Comparison of ENCODE assay signal across 31 mouse cellular contexts in the genomic region with DNA sequence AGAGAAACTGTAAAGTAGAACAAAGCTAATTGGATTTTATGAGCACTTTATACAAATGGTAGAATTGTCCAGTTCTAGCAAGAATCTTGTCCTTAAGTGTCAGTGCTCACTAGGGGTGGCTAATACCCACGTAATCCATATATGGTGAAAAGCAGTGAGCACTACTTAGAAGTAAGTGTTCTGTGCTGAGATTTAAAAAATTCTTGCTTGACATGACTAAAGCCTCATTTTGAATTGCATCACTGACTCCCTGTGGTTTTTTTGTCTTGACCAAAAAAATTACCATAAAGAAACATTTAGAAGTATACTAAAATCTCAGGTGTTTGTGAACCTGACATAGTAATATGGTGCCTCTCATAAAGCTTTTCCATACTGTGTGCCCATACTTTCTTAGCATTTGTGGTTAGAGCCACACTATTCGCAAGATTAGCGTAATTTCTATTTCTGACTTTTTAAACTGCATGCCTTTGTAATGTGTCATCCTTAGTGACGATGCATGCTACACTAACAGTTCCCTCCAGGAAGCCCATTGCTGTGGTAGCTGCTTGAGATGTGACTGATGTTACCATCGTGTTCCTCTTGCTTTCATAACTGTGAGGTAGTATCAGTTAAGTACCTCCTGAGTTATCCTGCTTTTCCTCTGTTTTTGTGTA. TPM values are rescaled to one million over a fixed set of nuclear protein-coding genes. Genes with fewer than 3 reads are reported as not detected.
DNase-seq lines count a peak whose midpoint lies in the region; ATAC-seq and TF ChIP-seq lines count a peak whose summit lies in the region.
"Had no signal": no experiment of that assay in that cellular context is flagged by ENCODE, and none has a peak within 500 bp of the region (broad histone marks: within the 10 kb centered on the region; RNA-seq: fewer than 3 reads in every experiment).

No protein-coding gene starts in this region.

- H3K27me3 ChIP-seq in heart, postnatal 0 days (ENCODE audit: control insufficient read depth, insufficient read depth, low read length): no peaks in the 10 kb centered on the region
- no peaks in the 10 kb centered on the region for H3K27me3 ChIP-seq in heart, adult 2 months (ENCODE audit: control insufficient read depth, insufficient read depth, low read length)
- H3K27me3 ChIP-seq in megakaryocyte, embryonic 14.5 days (replicated peaks): no peaks in the 10 kb centered on the region
- no peaks in the 10 kb centered on the region for H3K27me3 ChIP-seq in stomach, postnatal 0 days (ENCODE audit: control insufficient read depth, insufficient read depth, low read length)
- H3K27me3 ChIP-seq: forebrain, embryonic 15.5 days; heart, embryonic 15.5 days; kidney, embryonic 15.5 days; liver, embryonic 12.5 days; neural tube, embryonic 15.5 days had no signal

- no peak overlapping the region for H3K9ac ChIP-seq in heart, postnatal 0 days (replicated peaks; ENCODE audit: low read depth, low read length)
- no peak overlapping the region for H3K9ac ChIP-seq in heart, adult 2 months (ENCODE audit: low read depth, low read length)
- no peak overlapping the region for H3K9ac ChIP-seq in stomach, postnatal 0 days (ENCODE audit: low read length)
- H3K9ac ChIP-seq: forebrain, embryonic 15.5 days; heart, embryonic 15.5 days; hindbrain, embryonic 14.5 days; kidney, embryonic 15.5 days; liver, embryonic 12.5 days; liver, postnatal 0 days; neural tube, embryonic 15.5 days had no signal

- 25% methylated on average over 5 of the region's 5 CpGs for WGBS in heart, postnatal 0 days
- WGBS in heart, adult 2 months: 31% methylated on average over 5 of the region's 5 CpGs
- WGBS in stomach, postnatal 0 days: 47% methylated on average over 5 of the region's 5 CpGs

- no peak overlapping the region for H3K27ac ChIP-seq in heart, postnatal 0 days (ENCODE audit: low read depth)
- no peak overlapping the region for H3K27ac ChIP-seq in heart, adult 2 months
- 0 out of 2 replicates have a peak overlapping the region, but pooled peaks have one; percentile 30 for H3K27ac ChIP-seq in stomach, postnatal 0 days (replicated peaks)
- H3K27ac ChIP-seq: forebrain, embryonic 10.5 days; forebrain, embryonic 15.5 days; heart, embryonic 10.5 days; heart, embryonic 15.5 days; hindbrain, embryonic 14.5 days; kidney, embryonic 15.5 days; liver, embryonic 12.5 days; neural tube, embryonic 15.5 days had no signal

- H3K36me3 ChIP-seq in heart, postnatal 0 days (replicated peaks; ENCODE audit: control insufficient read depth, insufficient read depth, low read length): no peaks in the 10 kb centered on the region
- H3K36me3 ChIP-seq in heart, adult 2 months (ENCODE audit: control insufficient read depth, insufficient read depth, low read length): peaks cover 2% of the 10 kb centered on the region
- peaks cover 6% of the 10 kb centered on the region for H3K36me3 ChIP-seq in megakaryocyte, embryonic 14.5 days (replicated peaks; ENCODE audit: low read length)
- no peaks in the 10 kb centered on the region for H3K36me3 ChIP-seq in stomach, postnatal 0 days (ENCODE audit: control insufficient read depth, insufficient read depth, low read length)
- H3K36me3 ChIP-seq: forebrain, embryonic 10.5 days; forebrain, embryonic 15.5 days; heart, embryonic 10.5 days; heart, embryonic 15.5 days; kidney, embryonic 15.5 days; neural tube, embryonic 15.5 days had no signal

- no peaks in the 10 kb centered on the region for H3K9me3 ChIP-seq in heart, postnatal 0 days (replicated peaks; ENCODE audit: control insufficient read depth, low read length)
- no peaks in the 10 kb centered on the region for H3K9me3 ChIP-seq in megakaryocyte, embryonic 14.5 days
- no peaks in the 10 kb centered on the region for H3K9me3 ChIP-seq in stomach, postnatal 0 days (ENCODE audit: control insufficient read depth, low read length)
- H3K9me3 ChIP-seq: forebrain, embryonic 10.5 days; forebrain, embryonic 15.5 days; heart, embryonic 10.5 days; heart, embryonic 15.5 days; kidney, embryonic 15.5 days; liver, embryonic 12.5 days; neural tube, embryonic 15.5 days had no signal

- H3K79me2 ChIP-seq in heart, adult 2 months (replicated peaks; ENCODE audit: control insufficient read depth, insufficient read depth, low read length): peaks cover 7% of the 10 kb centered on the region; the same call in 1 of the 2 replicates

- H3K4me2 ChIP-seq in heart, postnatal 0 days (ENCODE audit: low read depth, low read length): no peak overlapping the region
- H3K4me2 ChIP-seq in stomach, postnatal 0 days (replicated peaks; ENCODE audit: low read depth): no peak overlapping the region
- H3K4me2 ChIP-seq: forebrain, embryonic 15.5 days; heart, embryonic 15.5 days; hindbrain, embryonic 14.5 days; kidney, embryonic 15.5 days; liver, embryonic 12.5 days; neural tube, embryonic 15.5 days had no signal

- intact Hi-C loops in heart, adult 2 months (cut with DNase I): no loop called here

- no peak for TF ChIP-seq CTCF in heart, postnatal 0 days (IDR thresholded peaks at IDR 0.05; ENCODE audit: low read depth)
- TF ChIP-seq CTCF in heart, adult 2 months (IDR thresholded peaks at IDR 0.05): no peak
- TF ChIP-seq CTCF in stomach, postnatal 0 days (IDR thresholded peaks at IDR 0.05; ENCODE audit: low read depth): no peak

- ATAC-seq in heart, postnatal 0 days (ENCODE audit: insufficient read depth, low read depth): no peak
- ATAC-seq in megakaryocyte, adult 5-6 weeks (ENCODE audit: poor library complexity, severe bottlenecking): no peak
- 0 out of 2 replicates have a peak, but pooled peaks have one; percentile 29 for ATAC-seq in stomach, postnatal 0 days (ENCODE audit: low FRiP score, low TSS enrichment)
- ATAC-seq: forebrain, embryonic 15.5 days; intestine, postnatal 0 days; liver, embryonic 12.5 days; liver, postnatal 0 days had no signal

- DNase-seq in heart, postnatal 0 days (ENCODE audit: low spot score): peak; percentile 30
- no peak for DNase-seq in heart, adult 2 months
- peak; percentile 71 for DNase-seq in Muller cell, postnatal 12 days (ENCODE audit: inconsistent ontology term)
- DNase-seq in stomach, postnatal 0 days (ENCODE audit: low spot score): no peak
- DNase-seq in frontal cortex, adult 2 months (ENCODE audit: extremely low spot score in 1 of 2, low spot score in 1 of 2): no peak
- no peak for DNase-seq in spleen, postnatal 14 days (ENCODE audit: low spot score in 2 of 2)
- DNase-seq: adrenal gland, adult 8-10 months; cerebellum, adult 2 months; cerebellum, postnatal 14 days; heart, postnatal 36 days; kidney, postnatal 25 days; left cerebral cortex, postnatal 4 days; liver, postnatal 0 days; lung, postnatal 4 days; midbrain, embryonic 14.5 days; retina, postnatal 1 day; right cerebral cortex, postnatal 25 days; spleen, adult 18-20 months; thymus, adult 2 months; thymus, postnatal 36 days had no signal

- TF ChIP-seq POLR2A in heart, adult 2 months (IDR thresholded peaks at IDR 0.05; ENCODE audit: insufficient read depth, low read depth, low read length): no peak

- H3K4me3 ChIP-seq in heart, postnatal 0 days (ENCODE audit: low read depth, low read length): no peak overlapping the region
- H3K4me3 ChIP-seq in heart, adult 2 months: no peak overlapping the region
- H3K4me3 ChIP-seq in megakaryocyte, embryonic 14.5 days (replicated peaks): peak overlapping the region; percentile 67
- H3K4me3 ChIP-seq in stomach, postnatal 0 days (ENCODE audit: low read depth, low read length): no peak overlapping the region
- H3K4me3 ChIP-seq: forebrain, embryonic 10.5 days; forebrain, embryonic 15.5 days; heart, embryonic 10.5 days; heart, embryonic 15.5 days; kidney, embryonic 15.5 days; liver, embryonic 12.5 days; neural tube, embryonic 15.5 days had no signal

- peaks cover 10% of the 10 kb centered on the region; the same call in 1 of the 2 replicates for H3K4me1 ChIP-seq in heart, postnatal 0 days (ENCODE audit: control insufficient read depth, insufficient read depth)
- peaks cover 4% of the 10 kb centered on the region for H3K4me1 ChIP-seq in heart, adult 2 months (ENCODE audit: control insufficient read depth, insufficient read depth, low read length)
- H3K4me1 ChIP-seq in megakaryocyte, embryonic 14.5 days: peaks cover 47% of the 10 kb centered on the region
- no peaks in the 10 kb centered on the region for H3K4me1 ChIP-seq in stomach, postnatal 0 days (replicated peaks; ENCODE audit: control insufficient read depth, insufficient read depth)
- H3K4me1 ChIP-seq: forebrain, embryonic 15.5 days had no signal

- no peak for TF ChIP-seq EP300 in heart, postnatal 0 days (IDR thresholded peaks at IDR 0.05; ENCODE audit: low read depth)
- no peak for TF ChIP-seq EP300 in heart, adult 2 months (IDR thresholded peaks at IDR 0.05; ENCODE audit: insufficient read depth, low read depth, low read length)
- no peak for TF ChIP-seq EP300 in stomach, postnatal 0 days (optimal IDR thresholded peaks at IDR 0.05)

RNA-seq across cellular contexts. Expression of a gene that starts 9.6 kb away (rescaled TPM):
- 25.8 and 30.6 TPM in 2 replicates for total RNA-seq in heart, postnatal 0 days (2014; rRNA removed; ENCODE audit: low replicate concordance)
- polyA plus RNA-seq in heart, postnatal 0 days (2015; fragmentation: Nextera tagmentation; extraction: Ambion mirVana): 7.7 and 8.3 TPM in 2 replicates
- total RNA-seq in heart, adult 2 months (2021): 10 to 100 TPM; 40.8 to 41.5 TPM
- polyA plus RNA-seq in heart, adult 2 months (2012; rRNA removed): 11.1 and 18.3 TPM in 2 replicates
- 16.1 and 80.7 TPM in 2 replicates for polyA plus RNA-seq in megakaryocyte, embryonic 14.5 days (2012; ENCODE audit: insufficient read depth, low replicate concordance)
- total RNA-seq in megakaryocyte, adult 5-6 weeks (2015): 1.6 and 2.7 TPM in 2 replicates
- 1.0 and 2.8 TPM in 2 replicates for total RNA-seq in megakaryocyte, adult 5-6 weeks (2017)
- polyA plus RNA-seq in stomach, postnatal 0 days (2015; fragmentation: Nextera tagmentation; extraction: Ambion mirVana): 8.0 and 8.8 TPM in 2 replicates
- polyA plus RNA-seq in frontal cortex, adult 2 months (2012; rRNA removed): 118 and 133 TPM in 2 replicates

Comparison
In these comparisons a context has a peak if more than half of its experiments do, and no peak if none do; other contexts are left out.
1. DNase-seq: peak in heart, postnatal 0 days (single experiment) and Muller cell, postnatal 12 days (single experiment); none in heart, adult 2 months (0 of 2), stomach, postnatal 0 days (single experiment), frontal cortex, adult 2 months (0 of 2) and spleen, postnatal 14 days (0 of 2).